Mouse (Mus musculus) lung, embryonic 16.5 days (tissue): ENCODE data around the gene Gm2a. TPM values are rescaled to one million over a fixed set of nuclear protein-coding genes. Genes with fewer than 3 reads are reported as not detected.
"Not testable (repeated sequence)": the region's sequence is repeated elsewhere in the genome, so short reads cannot be mapped to it uniquely, and the experiment has no call there.

Experiments used
- ATAC-seq: fragments of 200-750 bp; cut with Nextera tagmentation; 2 replicates; pipeline ENCODE4 v1.8.0; 2017; ENCODE audit warnings: low read depth, mild to moderate bottlenecking, moderate library complexity
- H3K27ac ChIP-seq: fragments of 300-500 bp; sonication (generic); 2 replicates; pipeline ENCODE4 v1.5.1; 2014; ENCODE audit warnings: mild to moderate bottlenecking, control low read depth, low read length
- H3K27me3 ChIP-seq: fragments of 300-500 bp; sonication (generic); 2 replicates; pipeline ENCODE4 v1.6.1; 2014; ENCODE audit warnings: low read depth, low read length, mixed read lengths; ENCODE audit not compliant: control insufficient read depth, insufficient read depth
- H3K36me3 ChIP-seq: fragments of 300-500 bp; sonication (generic); 2 replicates; pipeline ENCODE4 v1.6.1; 2014; ENCODE audit warnings: low read length; ENCODE audit not compliant: control insufficient read depth, insufficient read depth
- H3K4me1 ChIP-seq: fragments of 300-500 bp; sonication (generic); replicated peaks from 2 replicates; pipeline ENCODE4 v1.6.1; 2014; ENCODE audit warnings: low read length, mixed read lengths; ENCODE audit not compliant: control insufficient read depth, insufficient read depth
- H3K4me2 ChIP-seq: fragments of 300-500 bp; sonication (generic); 2 replicates; pipeline ENCODE4 v1.6.1; 2014; ENCODE audit warnings: low read depth, low read length, control low read depth
- H3K4me3 ChIP-seq: fragments of 300-500 bp; sonication (generic); 2 replicates; pipeline ENCODE4 v1.5.1; 2014; ENCODE audit warnings: mild to moderate bottlenecking, low read length, control low read depth
- H3K9ac ChIP-seq: fragments of 300-500 bp; sonication (generic); 2 replicates; pipeline ENCODE4 v1.6.1; 2014; ENCODE audit warnings: low read length, control low read depth
- H3K9me3 ChIP-seq: fragments of 300-500 bp; sonication (generic); 2 replicates; pipeline ENCODE4 v1.6.1; 2016; ENCODE audit warnings: low read length; ENCODE audit not compliant: control insufficient read depth
- WGBS: fragments of 180-500 bp; shearing (Covaris S2); extraction: QIAGEN DNeasy Blood & Tissue Kit; methylation state at CpG from one replicate; pipeline ENCODE4 v1.1.7; 2014; 5-methylcytosine and 5-hydroxymethylcytosine counted together
- polyA plus RNA-seq: library from polyadenylated mRNA; unstranded; fragments of >200 nt; fragmentation: Nextera tagmentation; extraction: Ambion mirVana; gene quantifications from 2 replicates; pipeline ENCODE4 v1.2.1, GENCODE M21; 2015

The Gm2a gene
- polyA plus RNA-seq, 1 experiment from 2014 or later = 22.8 TPM

DNA sequence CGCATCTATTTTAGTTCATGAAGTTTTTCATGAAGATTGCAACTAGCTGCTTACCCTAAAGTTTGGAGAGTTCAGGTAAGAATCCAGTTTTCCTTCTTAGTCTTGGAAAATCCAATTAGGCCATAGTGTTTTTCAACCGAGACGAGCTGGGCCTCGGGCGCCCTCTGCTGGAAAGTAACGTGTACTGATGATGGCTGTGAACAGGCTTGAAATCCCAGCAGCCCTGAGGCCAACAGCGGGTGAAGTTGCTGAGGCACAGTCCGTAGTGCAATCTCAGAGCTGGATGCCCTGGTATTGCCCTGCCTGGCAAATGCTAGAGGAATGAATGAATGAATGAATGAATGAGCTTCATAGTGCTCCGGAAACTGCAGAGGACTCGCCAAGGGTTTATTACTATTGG lies 10.9 kb upstream of the Gm2a start:
- H3K36me3 ChIP-seq = no peaks in the 10 kb centered on the region
- no peak overlapping the region for H3K4me3 ChIP-seq
- WGBS = 7% methylated on average over 10 of the region's 10 CpGs
- no peak overlapping the region for H3K4me2 ChIP-seq
- H3K9me3 ChIP-seq = no peaks in the 10 kb centered on the region
- H3K4me1 ChIP-seq = no peaks in the 10 kb centered on the region
- H3K27me3 ChIP-seq = no peaks in the 10 kb centered on the region
- H3K27ac ChIP-seq = no peak overlapping the region
- ATAC-seq = 0 out of 2 replicates have a peak, but pooled peaks have one; percentile 28
- H3K9ac ChIP-seq = no peak overlapping the region

- H3K4me1 ChIP-seq = no peaks in the 10 kb centered on the region
- 54% methylated on average over 2 of the region's 2 CpGs for WGBS
- no peaks in the 10 kb centered on the region for H3K9me3 ChIP-seq
- no peak overlapping the region for H3K4me3 ChIP-seq
- H3K36me3 ChIP-seq = no peaks in the 10 kb centered on the region
- H3K27me3 ChIP-seq = no peaks in the 10 kb centered on the region
- no peak for ATAC-seq
- H3K4me2 ChIP-seq = no peak overlapping the region
- no peak overlapping the region for H3K9ac ChIP-seq
- H3K27ac ChIP-seq = no peak overlapping the region
Measured at GRCm38 (mm10) chr11:55089892-55090291, 8.0 kb upstream of the Gm2a start.

- Histone ChIP-seq H3K36me3 (no peaks in the 10 kb centered on the region), H3K4me3 (no peak overlapping the region), H3K4me2 (no peak overlapping the region), H3K9me3 (no peaks in the 10 kb centered on the region), H3K27me3 (no peaks in the 10 kb centered on the region), H3K4me1 (0 out of 2 replicates have a peak, but pooled peaks cover 2% of the 10 kb centered on the region), H3K9ac (no peak overlapping the region), H3K27ac (no peak overlapping the region)
- 62% methylated on average over 7 of the region's 7 CpGs for WGBS
- ATAC-seq = no peak
Measured at GRCm38 (mm10) chr11:55093096-55093495, 4.8 kb upstream of the Gm2a start.

GRCm38 (mm10) chr11:55096296-55096695 lies 1.6 kb upstream of the Gm2a start:
- not testable (repeated sequence) for H3K36me3 ChIP-seq, H3K4me1 ChIP-seq, H3K9ac ChIP-seq, H3K9me3 ChIP-seq, H3K4me3 ChIP-seq, ATAC-seq, H3K4me2 ChIP-seq, H3K27me3 ChIP-seq, H3K27ac ChIP-seq
- 77% methylated on average over 4 of the region's 4 CpGs for WGBS

DNA sequence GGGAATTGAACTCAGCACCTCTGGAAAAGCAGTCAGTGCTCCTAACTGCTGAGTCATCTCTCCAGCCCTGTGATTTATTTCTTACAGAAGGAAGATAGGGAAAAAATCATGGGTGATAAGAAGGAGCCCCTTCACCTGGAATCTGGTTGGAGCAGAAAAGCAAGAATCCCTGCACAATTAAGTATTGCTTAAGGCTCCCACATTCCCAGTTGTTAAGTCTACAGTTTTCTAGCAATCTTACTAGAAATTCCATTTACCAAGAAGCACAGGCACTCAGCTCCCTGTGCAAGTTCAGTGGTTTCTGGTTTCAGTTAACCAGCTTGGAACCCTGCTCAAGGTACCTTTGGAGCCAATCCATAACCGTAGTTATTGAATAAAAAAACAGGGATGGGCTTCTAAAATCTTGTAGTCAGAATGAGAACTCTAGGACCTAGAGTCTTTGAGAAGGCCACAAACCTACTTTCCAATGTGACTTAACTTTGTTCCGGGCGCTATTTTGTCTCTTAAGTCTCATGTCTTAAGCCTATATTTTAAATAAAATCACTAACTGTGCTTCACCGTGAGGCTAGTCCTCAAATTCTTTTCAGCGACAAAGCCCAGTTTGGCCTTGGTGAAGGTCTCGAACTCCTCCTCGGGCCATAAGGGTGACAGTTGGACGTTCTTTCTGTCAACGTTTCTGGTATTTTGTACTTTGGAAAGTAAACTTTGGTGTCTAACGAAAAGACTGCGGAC lies 1.0 kb upstream of the Gm2a start:
- Histone ChIP-seq H3K9ac (peak overlapping the region; percentile 56), H3K27ac (peak overlapping the region; percentile 85), H3K4me1 (0 out of 2 replicates have a peak, but pooled peaks cover 2% of the 10 kb centered on the region), H3K9me3 (no peaks in the 10 kb centered on the region), H3K4me2 (peak overlapping the region; percentile 60), H3K36me3 (no peaks in the 10 kb centered on the region), H3K27me3 (no peaks in the 10 kb centered on the region), H3K4me3 (peak overlapping the region; percentile 38)
- 25% methylated on average over 11 of the region's 11 CpGs for WGBS
- ATAC-seq = no peak

DNA sequence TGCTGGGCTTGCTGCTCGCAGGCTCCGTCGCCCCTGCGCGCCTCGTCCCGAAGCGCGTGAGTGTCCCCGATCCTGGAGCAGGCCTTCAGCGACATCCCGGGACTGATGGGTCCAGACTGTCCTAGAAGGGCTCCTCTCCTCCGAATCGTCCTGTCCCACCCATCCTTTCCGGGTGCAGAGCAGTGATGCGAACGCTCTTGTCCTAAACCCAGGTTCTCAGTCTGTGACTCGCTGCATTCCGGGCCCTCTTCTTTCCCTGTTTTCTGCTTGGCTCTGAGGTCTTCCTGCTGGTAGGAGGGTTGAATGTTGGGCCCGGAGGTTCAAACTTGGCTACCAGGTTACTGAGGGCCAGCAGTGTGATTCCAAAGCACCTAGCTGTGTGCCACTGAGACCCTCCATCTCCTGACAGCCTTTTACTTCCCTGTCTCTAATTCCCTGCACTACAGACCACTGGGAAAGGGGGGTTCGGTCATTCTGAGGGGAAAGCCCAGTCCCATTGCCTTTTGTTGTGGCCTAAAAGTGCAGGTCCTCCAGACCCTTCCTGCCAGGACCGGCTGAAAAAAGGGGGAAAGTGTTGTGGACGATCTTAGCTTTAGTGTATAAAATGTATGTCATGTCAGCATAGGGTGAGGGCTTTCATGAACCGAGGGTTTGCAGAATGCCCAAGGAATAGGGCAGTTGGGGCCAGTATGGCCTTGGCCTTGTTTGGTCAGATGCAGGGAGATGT lies 437 bp downstream of the Gm2a start:
- peak overlapping the region; percentile 52 for H3K4me3 ChIP-seq
- 0 out of 2 replicates have a peak, but pooled peaks cover 2% of the 10 kb centered on the region for H3K4me1 ChIP-seq
- H3K9me3 ChIP-seq = no peaks in the 10 kb centered on the region
- no peaks in the 10 kb centered on the region for H3K27me3 ChIP-seq
- peak overlapping the region; percentile 60 for H3K9ac ChIP-seq
- H3K4me2 ChIP-seq = peak overlapping the region; percentile 60
- 14% methylated on average over 24 of the region's 24 CpGs for WGBS
- ATAC-seq = peak; percentile 1; the same call in 1 of the 2 replicates
- 0 out of 2 replicates have a peak overlapping the region, but pooled peaks have one; percentile 0 for H3K27ac ChIP-seq
- no peaks in the 10 kb centered on the region for H3K36me3 ChIP-seq

- Histone ChIP-seq H3K4me1 (0 out of 2 replicates have a peak, but pooled peaks cover 2% of the 10 kb centered on the region), H3K9me3 (no peaks in the 10 kb centered on the region), H3K27ac (no peak overlapping the region), H3K36me3 (no peaks in the 10 kb centered on the region), H3K9ac (no peak overlapping the region), H3K4me3 (no peak overlapping the region), H3K4me2 (no peak overlapping the region), H3K27me3 (no peaks in the 10 kb centered on the region)
- WGBS = 90% methylated on average over 8 of the region's 8 CpGs
- ATAC-seq = no peak
Measured at GRCm38 (mm10) chr11:55099019-55099771, 1.3 kb downstream of the Gm2a start.

DNA sequence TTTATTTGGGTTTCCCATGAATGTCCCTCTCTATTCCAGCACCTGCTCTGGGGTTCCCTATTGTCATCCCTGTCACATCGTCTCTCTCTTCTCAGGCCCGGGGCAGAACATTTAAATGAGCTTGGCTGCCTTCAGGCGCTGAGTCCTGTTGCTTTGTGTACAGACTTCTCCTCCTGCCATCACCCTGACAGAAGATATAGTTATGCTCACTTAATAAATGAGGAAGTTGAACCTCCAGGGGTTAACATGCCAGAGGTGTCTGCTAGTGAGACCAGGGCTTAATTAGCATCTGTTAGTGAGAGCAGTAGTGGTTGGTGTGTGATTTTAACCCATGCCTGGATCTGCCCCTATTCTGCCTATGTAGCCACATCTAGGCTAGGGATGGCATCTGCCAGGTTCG lies 2.0 kb downstream of the Gm2a start:
- Histone ChIP-seq H3K9ac (no peak overlapping the region), H3K4me2 (no peak overlapping the region), H3K9me3 (no peaks in the 10 kb centered on the region), H3K4me1 (0 out of 2 replicates have a peak, but pooled peaks cover 2% of the 10 kb centered on the region), H3K27me3 (no peaks in the 10 kb centered on the region), H3K36me3 (no peaks in the 10 kb centered on the region), H3K4me3 (no peak overlapping the region), H3K27ac (no peak overlapping the region)
- no peak for ATAC-seq
- WGBS = 74% methylated on average over 4 of the region's 4 CpGs

DNA sequence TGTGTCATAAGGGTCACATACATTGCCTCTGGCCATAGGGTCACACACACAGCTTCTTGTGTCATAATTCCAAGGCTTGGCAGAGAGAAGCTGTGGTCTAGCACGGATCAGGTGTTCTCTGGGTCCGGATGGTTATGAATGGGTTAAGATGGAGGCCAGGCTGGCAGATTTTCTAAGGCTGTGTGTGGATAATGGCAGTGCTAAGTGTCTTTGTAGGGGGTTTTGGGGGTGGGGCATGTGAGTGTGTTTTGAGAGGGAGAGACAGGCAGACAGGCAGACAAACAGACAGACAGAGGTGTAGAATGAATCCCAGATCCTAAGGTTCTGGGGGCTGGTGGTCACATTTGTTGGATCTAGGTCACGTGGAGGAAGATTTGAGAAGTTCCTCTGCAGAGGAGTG lies 4.1 kb downstream of the Gm2a start:
- H3K4me3 ChIP-seq = no peak overlapping the region
- H3K27ac ChIP-seq = no peak overlapping the region
- H3K4me1 ChIP-seq = no peaks in the 10 kb centered on the region
- H3K27me3 ChIP-seq = no peaks in the 10 kb centered on the region
- 86% methylated on average over 3 of the region's 3 CpGs for WGBS
- H3K9me3 ChIP-seq = no peaks in the 10 kb centered on the region
- H3K9ac ChIP-seq = no peak overlapping the region
- no peak for ATAC-seq
- no peaks in the 10 kb centered on the region for H3K36me3 ChIP-seq
- no peak overlapping the region for H3K4me2 ChIP-seq
